Mouse (Mus musculus) skeletal muscle tissue, postnatal 0 days (tissue): ENCODE data around the gene Slc17a2. TPM values are rescaled to one million over a fixed set of nuclear protein-coding genes. Genes with fewer than 3 reads are reported as not detected.

Experiments used
- polyA plus RNA-seq: library from polyadenylated mRNA; unstranded; fragments of >200 nt; fragmentation: Nextera tagmentation; extraction: Ambion mirVana; gene quantifications from 2 replicates; pipeline ENCODE4 v1.2.1, GENCODE M21; 2015

Gene Slc17a2
- not detected in 2 replicates for polyA plus RNA-seq

DNA sequence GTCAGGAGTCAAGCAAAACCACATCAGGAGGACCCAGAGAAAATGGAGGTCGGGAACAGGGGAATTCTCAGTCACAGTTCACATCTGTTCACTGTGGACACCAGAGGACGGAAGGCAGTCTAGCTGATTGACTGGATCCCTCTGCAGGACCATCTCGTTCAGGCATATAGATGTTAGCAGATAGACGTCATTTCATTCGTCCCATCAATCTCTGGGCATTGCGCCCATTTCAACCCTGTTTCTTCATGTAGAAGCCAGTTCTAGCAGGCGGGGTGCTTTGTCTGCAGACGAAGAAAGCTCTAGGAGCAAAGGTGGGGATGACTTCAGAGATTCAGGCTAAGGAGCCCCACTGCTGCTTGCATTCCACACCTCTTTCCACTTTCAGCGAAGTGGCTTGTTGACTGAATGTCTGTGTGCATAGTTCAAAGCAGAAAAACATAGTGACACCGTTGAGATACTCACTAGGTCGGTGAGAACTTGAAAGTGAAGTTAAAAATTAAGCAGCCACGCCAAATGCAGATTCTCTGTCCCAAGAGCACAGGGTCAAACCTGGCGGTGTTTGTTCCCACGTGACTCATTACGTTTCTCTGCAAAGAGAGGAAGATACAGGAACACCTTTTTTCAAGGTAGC is at the start of gene Slc17a2:
Slc17a2 (plus strand) TSS at position 572 of the 631 bp plus-strand sequence.

DNA sequence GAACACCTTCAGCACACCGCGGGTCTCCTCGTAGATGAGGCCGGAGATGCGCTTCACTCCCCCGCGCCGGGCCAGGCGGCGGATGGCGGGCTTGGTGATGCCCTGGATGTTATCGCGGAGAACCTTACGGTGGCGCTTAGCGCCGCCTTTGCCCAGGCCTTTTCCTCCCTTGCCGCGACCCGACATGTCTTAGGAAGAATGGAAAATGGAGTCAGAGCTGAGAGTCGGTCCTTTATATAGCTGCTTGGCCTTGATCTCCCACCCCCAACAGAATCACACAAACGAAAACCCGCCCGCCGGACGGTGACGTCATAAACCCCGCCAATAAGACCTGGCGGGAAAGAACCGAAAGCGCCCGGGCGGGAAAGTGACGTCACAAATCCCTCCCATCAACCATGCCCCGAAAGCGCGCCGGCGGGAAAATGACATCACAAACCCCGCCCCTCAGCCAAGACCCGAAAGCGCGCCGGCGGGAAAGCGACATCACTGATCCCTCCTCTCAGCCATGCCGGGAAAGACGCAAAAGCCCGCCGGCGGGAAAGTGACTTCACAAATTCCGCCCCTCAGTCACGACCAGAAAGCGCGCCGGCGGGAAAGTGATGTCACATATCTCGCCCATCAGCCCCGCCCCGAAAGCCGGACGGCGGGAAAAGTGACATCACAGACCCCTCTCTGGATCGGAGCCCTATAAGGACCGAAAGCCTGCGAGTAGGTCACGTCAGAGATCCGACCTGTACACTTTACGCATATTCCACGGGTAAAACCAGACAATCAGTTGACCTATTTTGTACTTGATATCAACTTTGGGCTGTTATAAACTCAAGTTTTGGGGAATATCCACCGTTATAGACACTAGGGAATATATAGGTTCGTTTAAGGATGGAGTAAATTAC is 45.6 kb upstream of the Slc17a2 start, which contains the start of gene Hist1h4a:
Hist1h4a (minus strand) TSS at position 259 of the 893 bp plus-strand sequence.

DNA sequence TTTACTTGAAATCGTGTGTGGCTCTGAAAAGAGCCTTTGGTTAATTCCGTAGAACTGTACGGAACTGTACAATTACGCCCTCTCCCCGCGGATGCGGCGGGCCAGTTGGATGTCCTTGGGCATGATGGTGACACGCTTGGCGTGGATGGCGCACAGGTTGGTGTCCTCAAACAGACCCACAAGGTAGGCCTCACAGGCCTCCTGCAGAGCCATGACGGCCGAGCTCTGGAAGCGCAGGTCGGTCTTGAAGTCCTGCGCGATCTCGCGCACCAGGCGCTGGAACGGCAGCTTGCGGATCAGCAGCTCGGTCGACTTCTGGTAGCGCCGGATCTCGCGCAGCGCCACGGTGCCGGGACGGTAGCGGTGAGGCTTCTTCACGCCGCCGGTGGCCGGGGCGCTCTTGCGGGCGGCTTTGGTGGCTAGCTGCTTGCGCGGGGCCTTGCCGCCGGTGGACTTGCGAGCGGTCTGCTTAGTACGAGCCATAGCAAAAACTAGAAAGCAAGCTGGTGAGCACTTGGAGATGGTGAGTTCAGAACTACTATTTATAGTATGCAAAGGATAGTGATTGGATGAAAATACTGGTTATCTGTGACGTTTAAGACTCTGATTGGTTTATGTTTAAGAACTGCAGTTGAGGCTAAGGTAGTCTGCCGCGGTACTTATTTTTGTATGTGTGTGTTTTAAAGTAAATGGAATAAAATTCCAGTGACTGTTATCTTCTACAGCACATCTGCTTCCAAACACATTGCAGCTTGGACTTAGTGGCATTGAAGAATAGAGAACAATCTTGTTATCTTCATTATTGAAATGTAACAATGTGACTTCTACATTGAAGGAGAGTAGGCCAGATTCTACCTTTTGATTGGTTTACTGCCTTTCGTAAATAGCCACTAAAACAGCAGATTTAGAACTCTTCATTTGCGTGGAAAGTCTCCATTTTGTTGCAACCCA is 44.6 kb upstream of the Slc17a2 start, which contains the start of gene Hist1h3a:
Hist1h3a (minus strand) TSS at position 516 of the 951 bp plus-strand sequence.

DNA sequence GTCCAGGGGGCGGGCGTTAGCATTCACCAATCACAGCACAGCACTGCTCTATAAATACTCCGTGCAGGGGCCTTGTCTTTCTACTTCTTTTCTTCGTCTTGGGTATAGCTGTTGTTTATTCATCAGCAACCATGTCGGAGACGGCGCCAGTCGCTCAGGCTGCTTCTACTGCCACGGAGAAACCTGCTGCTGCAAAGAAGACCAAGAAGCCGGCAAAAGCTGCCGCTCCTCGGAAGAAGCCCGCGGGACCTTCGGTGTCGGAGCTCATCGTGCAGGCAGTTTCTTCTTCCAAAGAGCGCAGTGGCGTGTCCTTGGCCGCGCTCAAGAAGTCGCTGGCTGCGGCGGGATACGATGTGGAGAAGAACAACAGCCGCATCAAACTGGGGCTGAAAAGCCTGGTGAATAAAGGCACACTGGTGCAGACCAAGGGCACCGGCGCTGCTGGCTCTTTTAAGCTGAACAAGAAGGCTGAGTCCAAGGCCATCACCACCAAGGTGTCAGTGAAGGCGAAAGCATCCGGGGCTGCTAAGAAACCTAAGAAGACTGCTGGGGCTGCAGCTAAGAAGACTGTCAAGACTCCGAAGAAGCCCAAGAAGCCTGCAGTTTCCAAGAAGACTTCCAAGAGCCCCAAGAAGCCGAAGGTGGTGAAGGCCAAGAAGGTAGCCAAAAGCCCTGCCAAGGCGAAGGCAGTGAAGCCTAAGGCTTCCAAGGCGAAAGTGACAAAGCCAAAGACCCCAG is 43.0 kb upstream of the Slc17a2 start, which contains the start of gene Hist1h1a:
Hist1h1a (plus strand) TSS at position 81 of the 738 bp plus-strand sequence.

DNA sequence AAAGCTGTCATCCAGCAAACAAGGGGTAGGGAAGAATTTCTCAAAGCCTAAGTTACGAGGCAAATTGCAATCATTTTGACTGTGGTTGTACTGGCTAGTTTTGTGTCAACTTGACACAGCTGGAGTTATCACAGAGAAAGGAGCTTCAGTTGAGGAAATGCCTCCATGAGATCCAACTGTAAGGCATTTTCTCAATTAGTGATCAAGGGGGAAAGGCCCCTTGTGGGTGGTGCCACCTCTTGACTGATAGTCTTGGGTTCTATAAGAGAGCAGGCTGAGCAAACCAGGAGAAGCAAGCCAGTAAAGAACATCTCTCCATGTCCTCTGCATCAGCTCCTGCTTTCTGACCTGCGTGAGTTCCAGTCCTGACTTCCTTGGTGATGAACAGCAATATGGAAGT is 37.2 kb upstream of the Slc17a2 start, which contains the start of gene Trim38:
Trim38 (plus strand) TSS at position 301 of the 400 bp plus-strand sequence.

DNA sequence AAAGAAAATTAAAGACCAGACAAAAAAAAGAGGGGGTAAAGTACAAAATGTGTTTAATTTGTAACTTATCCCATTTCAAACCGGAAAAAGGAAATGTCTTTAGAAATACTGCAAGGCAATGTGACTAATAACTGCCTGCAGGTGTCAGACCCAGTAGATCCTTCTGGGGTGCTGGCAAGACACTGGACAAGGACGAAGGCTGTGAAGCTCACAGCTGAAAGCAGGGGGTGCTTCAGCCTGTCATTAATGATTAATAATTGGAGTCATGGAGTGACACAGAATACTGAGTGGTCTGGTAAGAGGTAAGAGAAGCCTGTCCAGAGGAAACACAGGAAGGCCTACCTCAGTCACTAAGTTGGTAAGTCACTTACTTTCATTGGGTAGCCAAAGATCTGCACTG is 32.5 kb downstream of the Slc17a2 start, which contains the start of gene Slc17a3:
Slc17a3 (plus strand) TSS at position 127 of the 400 bp plus-strand sequence.

DNA sequence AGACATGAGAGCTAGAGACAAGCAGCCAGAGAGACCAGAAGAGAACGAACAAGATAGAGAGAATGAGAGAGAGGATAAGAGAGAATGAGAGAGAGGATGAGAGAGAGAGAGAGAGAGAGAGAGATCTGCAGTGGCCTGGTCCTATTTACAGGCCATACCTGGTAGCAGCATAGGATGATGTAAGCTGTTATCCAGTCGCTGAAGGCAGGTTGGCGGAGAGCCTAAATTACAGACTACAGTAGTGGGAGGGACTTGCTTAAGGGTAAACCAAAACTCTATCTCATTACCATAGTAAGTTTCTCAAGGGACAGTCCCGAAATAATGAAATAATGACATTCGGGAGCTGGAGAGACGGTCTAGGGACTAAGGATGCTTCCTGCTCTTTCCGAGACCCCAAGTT is 60.6 kb downstream of the Slc17a2 start, which contains the start of gene Slc17a1:
Slc17a1 (plus strand) TSS at position 346 of the 400 bp plus-strand sequence.

Other genes starting within 250 kb of the Slc17a2 start
- 2.3 and 2.8 TPM in 2 replicates for gene Hist1h3e, start 244.6 kb upstream of the Slc17a2 start, polyA plus RNA-seq
- 20.1 and 21.8 TPM in 2 replicates for gene Hist1h2ae, start 235.8 kb upstream of the Slc17a2 start, polyA plus RNA-seq
- gene Hist1h2bg, start 235.6 kb upstream of the Slc17a2 start, polyA plus RNA-seq = 3.8 and 4.3 TPM in 2 replicates
- 1.8 and 2.3 TPM in 2 replicates for gene Hist1h2bf, start 232.8 kb upstream of the Slc17a2 start, polyA plus RNA-seq
- gene Hist1h2ad, start 232.6 kb upstream of the Slc17a2 start, polyA plus RNA-seq = 0.91 TPM in 2 replicates
- 4.4 and 4.9 TPM in 2 replicates for gene Hist1h3d, start 231.2 kb upstream of the Slc17a2 start, polyA plus RNA-seq
- gene Hist1h4d, start 225.4 kb upstream of the Slc17a2 start, polyA plus RNA-seq = 25.5 and 29.4 TPM in 2 replicates
- 4.5 and 5.7 TPM in 2 replicates for gene Hist1h2be, start 185.9 kb upstream of the Slc17a2 start, polyA plus RNA-seq
- gene Hist1h1e, start 184.4 kb upstream of the Slc17a2 start, polyA plus RNA-seq = 12.7 and 15.0 TPM in 2 replicates
- gene Hist1h2ac, start 123.0 kb upstream of the Slc17a2 start, polyA plus RNA-seq = 0.88 and 1.4 TPM in 2 replicates
- 186 and 234 TPM in 2 replicates for gene Hist1h2bc, start 122.8 kb upstream of the Slc17a2 start, polyA plus RNA-seq
- not detected in 2 replicates for gene Hist1h1t, start 111.2 kb upstream of the Slc17a2 start, polyA plus RNA-seq
- gene Hist1h4c, start 108.5 kb upstream of the Slc17a2 start, polyA plus RNA-seq = 1.3 and 2.7 TPM in 2 replicates
- 9.6 and 16.8 TPM in 2 replicates for gene Hfe, start 96.1 kb upstream of the Slc17a2 start, polyA plus RNA-seq
- gene Hist1h1c, start 68.2 kb upstream of the Slc17a2 start, polyA plus RNA-seq = 191 and 322 TPM in 2 replicates
- gene Hist1h3c, start 61.4 kb upstream of the Slc17a2 start, polyA plus RNA-seq = 0.67 and 1.1 TPM in 2 replicates
- 0.82 and 1.4 TPM in 2 replicates for gene Hist1h2bb, start 60.3 kb upstream of the Slc17a2 start, polyA plus RNA-seq
- 10.2 and 10.4 TPM in 2 replicates for gene Hist1h2ab, start 55.9 kb upstream of the Slc17a2 start, polyA plus RNA-seq
- gene Hist1h3b, start 54.7 kb upstream of the Slc17a2 start, polyA plus RNA-seq = 2.4 and 4.3 TPM in 2 replicates
- 0.83 TPM in 1 of 2 replicates, not detected in the other for gene Hist1h4b, start 50.0 kb upstream of the Slc17a2 start, polyA plus RNA-seq
- gene Hist1h4a, start 45.8 kb upstream of the Slc17a2 start, polyA plus RNA-seq = 0.61 and 1.1 TPM in 2 replicates
- 0.85 and 1.7 TPM in 2 replicates for gene Hist1h3a, start 44.6 kb upstream of the Slc17a2 start, polyA plus RNA-seq
- 1.2 and 2.0 TPM in 2 replicates for gene Hist1h1a, start 43.3 kb upstream of the Slc17a2 start, polyA plus RNA-seq
- 0.34 and 0.38 TPM in 2 replicates for gene Trim38, start 37.1 kb upstream of the Slc17a2 start, polyA plus RNA-seq
- 1.5 and 1.6 TPM in 2 replicates for gene Slc17a3, start 32.4 kb downstream of the Slc17a2 start, polyA plus RNA-seq
- gene Slc17a1, start 60.8 kb downstream of the Slc17a2 start, polyA plus RNA-seq = not detected in 2 replicates
- gene Slc17a4, start 108.0 kb downstream of the Slc17a2 start, polyA plus RNA-seq = not detected in 2 replicates
- gene Hist1h2ba, start 127.2 kb downstream of the Slc17a2 start, polyA plus RNA-seq = not detected in 2 replicates
- gene Hist1h2aa, start 127.5 kb downstream of the Slc17a2 start, polyA plus RNA-seq = not detected in 2 replicates
- gene Scgn, start 184.2 kb downstream of the Slc17a2 start, polyA plus RNA-seq = 0.23 TPM in 1 of 2 replicates, not detected in the other